Mouse (Mus musculus): ENCODE measurements around the gene Myo16.

DNA sequence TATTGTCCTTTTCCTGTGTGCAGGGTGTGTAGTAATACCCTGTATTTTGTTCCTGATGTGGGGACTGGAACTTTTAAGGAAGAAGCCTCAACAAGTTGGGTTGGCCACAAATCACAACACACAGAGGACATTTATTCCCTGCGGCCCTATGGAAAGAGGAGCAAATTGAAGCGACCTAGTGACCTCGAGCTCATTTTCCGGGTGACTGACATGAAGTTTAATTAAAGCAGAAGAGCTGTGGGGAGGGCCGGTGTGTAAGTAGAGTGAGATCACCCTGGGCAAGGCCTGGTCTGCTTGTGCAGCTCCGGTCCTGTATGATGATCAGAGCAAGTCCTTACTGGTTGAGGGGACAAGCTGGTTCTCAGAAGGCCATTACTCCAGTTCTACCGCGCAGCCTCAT is 363.7 kb downstream of the Myo16 start:
- no peak for TF ChIP-seq EP300 (IDR thresholded peaks at IDR 0.05; ENCODE audit: insufficient read depth, low read depth, low read length)
- TF ChIP-seq CTCF (IDR thresholded peaks at IDR 0.05): no peak

All from heart, adult 2 months (tissue).